Mouse (Mus musculus) right cerebral cortex, adult 2 months (tissue): Measurements from ENCODE around the gene Olfr1506.
"Not testable (repeated sequence)": the region's sequence is repeated elsewhere in the genome, so short reads cannot be mapped to it uniquely, and the experiment has no call there.

Source experiments
- DNase-seq, 2 experiments: peaks; one replicate each; pipeline ENCODE4 v3.0.0; 2021 to 2022; ENCODE audit warnings: low spot score in 2 of 2

The Olfr1506 gene

DNA sequence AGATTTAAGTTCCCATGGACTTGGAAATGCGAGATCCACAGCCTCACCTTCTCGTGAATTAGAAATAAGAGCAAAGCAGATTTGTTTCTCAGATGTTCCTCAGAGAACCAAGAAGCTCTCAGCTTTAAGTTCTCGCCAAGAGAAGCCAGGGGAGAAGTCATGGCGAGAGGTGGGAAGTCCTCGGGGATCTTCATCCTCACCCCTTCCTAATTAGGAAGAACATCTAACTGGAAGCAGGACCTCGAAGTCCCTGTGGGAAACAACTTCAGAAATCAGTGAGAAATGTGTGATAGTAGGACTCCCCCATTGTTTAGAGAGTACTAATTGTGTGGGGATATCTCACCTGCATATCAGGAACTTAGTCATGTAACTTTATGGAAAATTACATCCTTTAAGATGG is at the start of gene Olfr1506:
Olfr1506 (minus strand) TSS at position 101 of the 400 bp plus-strand sequence.
- DNase-seq = not testable (repeated sequence)

DNA sequence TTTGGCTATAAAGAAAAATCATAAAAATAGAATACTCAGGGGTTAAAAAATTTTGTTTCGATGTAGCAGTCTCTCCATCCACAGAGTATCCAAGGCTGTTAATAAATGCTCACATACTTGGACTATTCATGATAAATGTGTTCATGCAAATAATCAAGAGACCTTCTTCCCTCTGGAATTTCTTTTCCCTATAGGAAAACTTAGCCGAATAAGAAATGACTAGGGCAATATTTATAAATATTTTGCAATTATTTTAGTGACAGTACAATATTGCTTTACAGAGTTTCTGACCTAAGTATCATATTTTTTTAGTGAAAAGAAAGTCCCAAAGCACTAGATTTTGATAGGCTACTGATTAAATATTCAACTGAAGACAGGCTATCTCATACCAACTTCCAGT is 46.6 kb upstream of the Olfr1506 start, which contains the start of gene Olfr1271:
Olfr1271 (minus strand) TSS at position 101 of the 400 bp plus-strand sequence.
- no peak for DNase-seq

GRCm38 (mm10) chr2:90257492-90257891 is 33.2 kb upstream of the Olfr1506 start, which contains the start of gene Olfr142:
Gene Olfr142, minus strand, starts transcription at chr2:90257592.
- no peak for DNase-seq

DNA sequence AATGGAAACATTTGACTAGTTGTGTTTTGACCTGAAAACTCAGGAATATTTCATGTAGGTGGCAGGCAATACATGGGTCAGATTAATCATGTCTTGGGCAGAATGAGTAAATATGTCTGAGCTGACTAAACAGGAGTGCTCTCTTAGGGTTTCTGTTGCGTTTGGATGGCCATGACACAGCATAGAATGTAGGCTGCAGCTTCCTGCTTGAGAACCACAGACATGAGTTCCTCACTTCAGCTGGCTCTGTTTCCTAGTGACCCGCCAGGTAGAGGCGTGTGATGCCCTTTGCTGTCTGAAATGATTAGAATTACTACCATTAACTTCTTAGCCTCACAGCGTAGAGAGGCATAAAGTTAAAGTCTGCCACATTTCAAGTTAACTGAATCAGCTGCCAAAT is 24.7 kb downstream of the Olfr1506 start:
- DNase-seq = not testable (repeated sequence)

DNA sequence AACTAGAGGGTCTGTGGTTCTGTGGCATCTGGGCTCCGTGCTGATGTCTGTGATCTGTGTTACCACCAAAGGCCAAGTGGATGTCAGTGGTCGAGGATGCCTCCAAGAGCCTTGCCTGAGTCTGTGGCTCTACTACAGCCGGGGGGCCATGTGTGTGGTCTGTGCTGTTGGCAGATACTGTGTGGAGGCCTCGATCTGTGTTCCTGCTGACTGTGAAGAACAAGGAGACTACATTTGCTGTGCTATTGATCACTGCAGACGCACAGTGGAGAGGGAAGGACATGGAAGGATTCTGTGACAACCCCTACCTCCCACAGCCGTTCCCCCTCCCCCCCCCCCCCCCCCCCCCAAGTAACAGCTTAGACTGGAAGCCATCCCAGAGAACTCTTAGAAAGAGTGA is 29.0 kb downstream of the Olfr1506 start:
- not testable (repeated sequence) for DNase-seq

DNA sequence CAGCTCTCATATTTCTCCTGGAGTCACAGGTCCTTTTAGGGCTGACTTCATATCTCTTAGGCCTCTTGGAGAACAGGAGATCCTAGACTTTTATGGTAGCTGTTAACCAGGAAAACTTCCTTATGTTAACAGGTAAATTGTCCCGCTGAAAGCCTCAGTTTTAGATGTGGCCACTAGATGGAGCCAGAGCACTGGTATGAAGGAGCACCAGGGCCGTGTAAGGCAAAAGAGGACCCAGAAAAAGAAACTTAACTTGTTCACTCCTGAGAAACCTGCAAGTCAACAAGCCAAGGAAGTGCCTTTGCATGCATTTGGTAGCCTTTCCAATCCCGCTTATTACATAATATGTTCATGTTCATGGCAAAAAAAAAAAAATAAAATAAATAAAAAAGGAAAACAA is 29.5 kb downstream of the Olfr1506 start:
- DNase-seq = not testable (repeated sequence)

DNA sequence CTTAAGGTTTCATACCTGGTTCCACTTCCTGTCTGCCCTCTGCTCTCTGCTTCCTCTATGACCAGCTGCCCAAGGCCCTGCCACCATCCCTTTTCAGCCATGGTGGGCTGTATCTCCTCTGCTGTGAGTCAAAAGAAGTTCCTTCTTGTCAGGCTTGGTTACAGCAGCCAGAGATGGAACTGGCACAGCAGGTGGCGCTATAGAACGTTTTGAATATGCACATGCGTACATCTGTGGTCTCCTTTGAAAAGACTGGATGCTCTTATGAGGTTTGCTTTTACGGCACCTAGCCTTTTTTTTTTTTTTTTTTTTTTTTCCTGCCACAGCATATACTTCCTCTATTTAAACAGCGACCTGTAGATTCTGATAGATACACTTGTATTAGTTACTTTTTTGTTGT is 37.2 kb downstream of the Olfr1506 start:
- not testable (repeated sequence) for DNase-seq

DNA sequence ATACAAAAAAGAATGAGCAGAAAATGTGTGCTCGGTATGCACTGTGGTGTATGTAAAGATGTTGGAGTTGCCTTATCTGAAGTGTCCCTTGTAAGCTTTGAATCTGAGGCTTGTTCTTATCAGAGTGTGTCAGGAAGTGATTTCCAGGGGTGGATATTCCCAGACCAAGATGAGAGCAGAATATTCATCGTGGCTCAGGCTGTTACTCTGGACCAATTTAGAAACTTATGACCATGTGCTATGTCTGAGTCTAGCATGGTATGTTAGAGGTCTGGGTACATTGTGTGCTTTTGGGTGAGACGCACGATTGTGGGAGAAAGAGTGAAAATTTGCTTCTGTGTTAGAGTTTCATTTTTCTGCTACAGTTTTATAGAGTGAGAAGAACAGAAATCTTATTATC is 38.2 kb downstream of the Olfr1506 start:
- DNase-seq = not testable (repeated sequence)
